Mouse (Mus musculus) bone marrow, adult 2 months (tissue): ENCODE data around the gene Fbxo46. TPM values are rescaled to one million over a fixed set of nuclear protein-coding genes. Genes with fewer than 3 reads are reported as not detected.

ENCODE experiments used
- H3K27ac ChIP-seq: fragments of 200-500 bp; 2 replicates; pipeline ENCODE4 v1.5.1; 2012; ENCODE audit warnings: low read depth, mild to moderate bottlenecking, control low read depth, inconsistent platforms, low read length; ENCODE audit not compliant: control insufficient read depth, poor library complexity, insufficient read depth
- H3K4me1 ChIP-seq: fragments of 200-500 bp; 2 replicates; pipeline ENCODE4 v1.6.1; 2011; ENCODE audit warnings: low read length; ENCODE audit not compliant: control insufficient read depth, insufficient read depth
- H3K4me3 ChIP-seq: fragments of 200-500 bp; replicated peaks from 2 replicates; pipeline ENCODE3; 2011; ENCODE audit warnings: mild to moderate bottlenecking, low read depth, low read length, control low read depth; ENCODE audit not compliant: control insufficient read depth
- CTCF ChIP-seq: fragments of 200-500 bp; IDR thresholded peaks from 2 replicates; pipeline ENCODE4 v1.5.1; 2011; ENCODE audit warnings: low read length, control low read depth; ENCODE audit not compliant: control insufficient read depth, insufficient read depth
- POLR2A ChIP-seq: fragments of 200-500 bp; IDR thresholded peaks from 2 replicates; pipeline ENCODE4 v1.6.1; 2011; ENCODE audit warnings: low read depth, mild to moderate bottlenecking, control low read depth, low read length, borderline replicate concordance; ENCODE audit not compliant: control insufficient read depth
- WGBS: fragments of 180-500 bp; shearing (Covaris S2); methylation state at CpG from one replicate; pipeline ENCODE4 v1.1.7; 2018; 5-methylcytosine and 5-hydroxymethylcytosine counted together
- polyA plus RNA-seq: library from polyadenylated mRNA; stranded (reverse); fragments of >200 nt; gene quantifications from 2 replicates; pipeline ENCODE4 v1.2.4, GENCODE M21; 2011; ENCODE audit warnings: low replicate concordance; ENCODE audit not compliant: missing spikeins, insufficient read depth, insufficient read length

The Fbxo46 gene
- polyA plus RNA-seq, 1 experiment = 4.8 TPM

GRCm38 (mm10) chr7:19078732-19079131 lies 40.9 kb upstream of the Fbxo46 start:
- Histone ChIP-seq H3K27ac (no peak overlapping the region), H3K4me1 (peaks cover 10% of the 10 kb centered on the region), H3K4me3 (no peak overlapping the region)
- 73% methylated on average over 3 of the region's 3 CpGs for WGBS
- TF ChIP-seq POLR2A = no peak
- TF ChIP-seq CTCF = no peak

GRCm38 (mm10) chr7:19080451-19080950 lies 39.2 kb upstream of the Fbxo46 start:
- TF ChIP-seq CTCF (no peak), POLR2A (no peak)
- Histone ChIP-seq H3K27ac (no peak overlapping the region), H3K4me1 (peaks cover 10% of the 10 kb centered on the region), H3K4me3 (no peak overlapping the region)
- WGBS = 96% methylated on average over 19 of the region's 19 CpGs

GRCm38 (mm10) chr7:19082171-19082570 lies 37.5 kb upstream of the Fbxo46 start:
- 85% methylated on average over 4 of the region's 4 CpGs for WGBS
- TF ChIP-seq POLR2A (no peak), CTCF (no peak)
- no peak overlapping the region for H3K27ac ChIP-seq
- peaks cover 10% of the 10 kb centered on the region; the same call in 1 of the 2 replicates for H3K4me1 ChIP-seq
- H3K4me3 ChIP-seq = no peak overlapping the region

- H3K27ac ChIP-seq = no peak overlapping the region
- WGBS = 76% methylated on average over 6 of the region's 6 CpGs
- H3K4me3 ChIP-seq = no peak overlapping the region
- H3K4me1 ChIP-seq = peaks cover 5% of the 10 kb centered on the region; the same call in 1 of the 2 replicates
- no peak for TF ChIP-seq CTCF
- no peak for TF ChIP-seq POLR2A
Observed at GRCm38 (mm10) chr7:19083096-19083495, 36.6 kb upstream of the Fbxo46 start.

GRCm38 (mm10) chr7:19083701-19084100 lies 36.0 kb upstream of the Fbxo46 start, which contains the start of gene Dmpk:
Gene Dmpk, plus strand, starts transcription at chr7:19083849.
- H3K4me1 ChIP-seq = peaks cover 4% of the 10 kb centered on the region; the same call in 1 of the 2 replicates
- 71% methylated on average over 10 of the region's 10 CpGs for WGBS
- H3K27ac ChIP-seq = peak within 1 kb of the TSS; percentile 16; the same call in 1 of the 2 replicates
- no peak within 1 kb of the TSS for H3K4me3 ChIP-seq
- no peak for TF ChIP-seq CTCF
- TF ChIP-seq POLR2A = no peak

- H3K27ac ChIP-seq = peak overlapping the region; percentile 16; the same call in 1 of the 2 replicates
- H3K4me1 ChIP-seq = peaks cover 4% of the 10 kb centered on the region; the same call in 1 of the 2 replicates
- WGBS = 4% methylated on average over 6 of the region's 6 CpGs
Observed at GRCm38 (mm10) chr7:19084277-19084771, 35.3 kb upstream of the Fbxo46 start.

GRCm38 (mm10) chr7:19084921-19085473 lies 34.7 kb upstream of the Fbxo46 start:
- Histone ChIP-seq H3K4me3 (no peak overlapping the region), H3K27ac (no peak overlapping the region), H3K4me1 (peaks cover 4% of the 10 kb centered on the region; the same call in 1 of the 2 replicates)
- TF ChIP-seq CTCF = no peak
- no peak for TF ChIP-seq POLR2A
- WGBS = 22% methylated on average over 9 of the region's 9 CpGs

More at GRCm38 (mm10) chr7:19084277-19084771, 35.3 kb upstream of the Fbxo46 start:
- H3K4me3 ChIP-seq = no peak overlapping the region
- TF ChIP-seq CTCF (no peak), POLR2A (no peak)

- H3K4me3 ChIP-seq = no peak overlapping the region
- no peak for TF ChIP-seq POLR2A
- no peak for TF ChIP-seq CTCF
- H3K27ac ChIP-seq = no peak overlapping the region
- H3K4me1 ChIP-seq = peaks cover 4% of the 10 kb centered on the region; the same call in 1 of the 2 replicates
- WGBS = 10% methylated on average over 6 of the region's 6 CpGs
Observed at GRCm38 (mm10) chr7:19085495-19085894, 34.2 kb upstream of the Fbxo46 start.

GRCm38 (mm10) chr7:19086042-19086441 lies 33.6 kb upstream of the Fbxo46 start:
- 3% methylated on average over 14 of the region's 14 CpGs for whole genome bisulfite sequencing
- Histone ChIP-seq H3K4me3 (no peak overlapping the region), H3K4me1 (peaks cover 4% of the 10 kb centered on the region; the same call in 1 of the 2 replicates), H3K27ac (no peak overlapping the region)
- TF ChIP-seq POLR2A (no peak), CTCF (no peak)
